Mouse (Mus musculus) cerebellum, adult (tissue): Measurements from ENCODE around the gene Nxn.

ENCODE experiments used
- ATAC-seq: cut with Nextera tagmentation; 2 replicates; pipeline ENCODE4 v1.9.2; 2017; ENCODE audit warnings: mild to moderate bottlenecking, moderate library complexity, mixed read lengths; ENCODE audit not compliant: insufficient number of reproducible peaks, low FRiP score, low TSS enrichment

Nxn gene

DNA sequence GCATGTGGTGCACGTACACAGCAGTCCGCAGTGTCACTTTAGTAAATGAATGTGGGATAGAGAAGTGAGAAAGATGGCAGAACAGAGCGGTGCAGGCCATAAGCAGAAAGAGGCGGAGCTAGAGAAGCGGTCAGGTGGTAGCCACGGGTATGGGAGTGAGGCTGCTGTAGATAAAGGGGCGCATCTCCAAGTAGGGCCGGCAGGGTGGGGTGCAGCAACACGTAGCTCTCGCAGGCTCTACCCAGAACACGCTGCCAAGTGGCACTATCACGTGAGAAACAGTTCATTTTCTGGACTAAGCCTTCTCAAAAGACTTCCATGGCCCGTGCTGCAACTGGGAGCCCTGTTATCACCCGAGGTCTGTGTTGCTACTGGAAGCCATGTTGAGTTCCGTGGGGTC, 32.2 kb downstream of the Nxn start:
- no peak for ATAC-seq

DNA sequence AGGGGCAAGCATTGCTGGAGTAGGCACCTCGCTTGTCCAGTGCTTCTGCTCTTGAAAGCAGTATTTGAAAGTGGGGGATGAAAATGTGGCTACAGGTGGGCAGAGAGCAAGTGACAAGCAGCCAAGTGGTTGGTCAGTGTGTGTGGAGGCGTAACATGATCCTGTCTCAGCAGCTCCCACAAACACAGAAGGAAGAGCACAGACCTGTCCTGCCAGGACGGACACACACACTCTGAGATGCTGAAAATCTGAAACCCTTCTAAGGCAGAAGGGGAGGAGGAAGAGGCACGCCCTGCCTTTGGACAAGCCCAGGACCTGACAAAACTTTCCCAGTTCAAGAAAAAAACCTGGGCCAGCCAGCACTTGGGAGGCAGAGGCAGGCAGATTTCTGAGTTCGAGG, 34.9 kb downstream of the Nxn start:
- no peak for ATAC-seq

DNA sequence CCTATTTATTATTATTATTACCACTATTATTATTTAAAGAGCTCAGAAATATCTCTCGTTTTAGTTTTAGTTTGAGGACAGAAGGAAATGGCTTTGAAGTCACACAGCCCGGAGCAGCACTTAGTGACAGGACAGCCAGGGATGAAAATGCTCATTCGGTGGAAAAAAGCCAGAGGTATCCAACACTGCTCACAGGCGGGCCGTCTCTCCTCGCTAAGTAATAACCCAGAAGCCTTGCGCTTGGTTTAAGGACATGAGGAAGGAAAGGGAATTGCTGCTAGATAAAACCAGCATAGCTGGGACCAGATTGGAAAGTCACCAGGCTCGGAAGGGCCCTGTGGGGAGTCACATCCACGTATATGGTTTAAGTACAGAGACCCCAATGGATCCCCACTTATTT, 35.3 kb downstream of the Nxn start:
- ATAC-seq: no peak

DNA sequence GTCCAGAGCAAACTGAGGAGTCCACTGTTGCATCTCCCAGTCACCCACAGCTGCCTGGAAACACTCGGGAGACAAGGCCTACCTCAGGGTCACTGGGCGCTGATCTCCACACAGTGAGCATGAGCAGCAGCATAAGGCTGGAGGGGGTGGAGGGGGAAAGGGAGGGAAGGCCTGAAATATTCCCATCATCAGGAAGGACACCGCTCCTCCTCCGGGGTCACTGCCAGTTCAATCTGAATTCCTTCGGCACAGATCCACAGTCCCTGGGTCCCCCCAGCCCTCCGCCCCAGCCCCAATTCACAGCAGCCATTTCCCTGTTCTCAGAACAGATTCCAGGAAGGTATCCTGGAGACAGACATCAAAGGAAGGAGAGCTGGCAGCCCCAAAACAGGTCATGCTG, 35.8 kb downstream of the Nxn start:
- no peak for ATAC-seq

DNA sequence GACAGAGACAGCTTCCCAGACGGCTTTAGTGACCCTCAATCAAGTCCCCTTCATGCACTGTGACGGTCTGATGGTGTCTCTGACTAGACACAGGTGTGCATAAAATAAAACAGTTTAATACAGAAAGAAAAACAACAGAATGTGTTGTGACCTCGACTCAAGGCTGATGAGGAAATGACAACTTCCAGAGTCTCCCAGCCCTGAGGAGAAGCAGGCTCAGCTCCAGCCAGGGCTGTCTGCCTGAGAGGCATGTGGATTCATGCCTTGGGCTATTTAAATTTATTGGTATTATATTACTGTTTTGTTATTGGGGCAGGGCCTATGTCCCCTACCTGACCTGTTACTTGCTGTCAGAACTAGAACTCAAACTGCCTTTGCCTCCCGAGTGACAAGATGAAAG, 37.5 kb downstream of the Nxn start:
- no peak for ATAC-seq

DNA sequence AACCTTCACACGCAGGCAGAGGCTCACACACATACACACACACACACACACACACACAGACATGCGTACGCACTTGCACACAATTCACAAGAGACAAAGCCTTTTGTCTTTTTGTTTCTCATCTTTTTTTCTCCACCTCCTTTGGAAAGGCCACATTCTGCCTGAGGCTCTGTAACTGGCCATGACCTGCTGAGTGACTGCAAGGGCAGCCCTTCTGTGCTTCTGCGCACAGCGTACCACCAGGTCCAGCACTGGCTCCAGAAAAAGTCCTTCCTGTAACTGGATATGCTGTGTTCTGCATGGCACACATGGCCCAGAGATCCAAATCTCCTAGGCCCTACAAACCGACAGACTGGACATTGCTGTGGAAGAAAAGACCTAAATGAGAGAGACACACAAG, 38.7 kb downstream of the Nxn start:
- no peak for ATAC-seq

DNA sequence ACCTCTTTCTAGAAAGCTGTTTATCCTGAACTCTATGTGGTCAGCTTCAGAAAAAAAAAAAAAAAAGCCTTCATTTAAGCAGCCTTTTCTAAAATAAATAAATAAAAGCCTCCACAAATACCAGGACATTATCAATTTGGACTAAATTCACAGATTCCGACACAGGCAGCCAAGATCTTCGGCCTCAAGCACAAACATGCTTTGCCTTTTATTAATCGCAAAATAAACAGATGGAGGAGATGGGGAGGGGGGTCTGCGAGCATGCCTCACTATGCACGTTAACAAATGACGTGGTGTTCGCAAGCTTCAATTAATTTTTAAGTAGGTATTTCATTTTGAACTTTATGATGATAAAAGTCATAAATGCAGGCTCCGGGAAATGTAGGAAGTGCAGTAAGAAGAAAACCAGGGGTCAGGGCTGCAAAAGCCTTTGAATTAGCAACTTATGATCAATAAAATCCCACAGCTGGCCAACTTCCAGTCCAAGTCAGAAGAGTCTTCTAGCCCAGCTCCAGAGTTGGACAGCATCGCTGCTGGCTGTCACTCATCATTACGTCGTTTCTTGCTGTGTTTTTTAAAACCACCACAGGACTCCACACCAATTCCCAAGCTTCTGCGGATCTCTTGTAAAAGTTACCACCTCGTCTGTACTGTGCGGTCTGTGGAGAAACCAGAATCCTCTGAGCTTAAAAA, 40.2 kb downstream of the Nxn start:
- no peak for ATAC-seq

DNA sequence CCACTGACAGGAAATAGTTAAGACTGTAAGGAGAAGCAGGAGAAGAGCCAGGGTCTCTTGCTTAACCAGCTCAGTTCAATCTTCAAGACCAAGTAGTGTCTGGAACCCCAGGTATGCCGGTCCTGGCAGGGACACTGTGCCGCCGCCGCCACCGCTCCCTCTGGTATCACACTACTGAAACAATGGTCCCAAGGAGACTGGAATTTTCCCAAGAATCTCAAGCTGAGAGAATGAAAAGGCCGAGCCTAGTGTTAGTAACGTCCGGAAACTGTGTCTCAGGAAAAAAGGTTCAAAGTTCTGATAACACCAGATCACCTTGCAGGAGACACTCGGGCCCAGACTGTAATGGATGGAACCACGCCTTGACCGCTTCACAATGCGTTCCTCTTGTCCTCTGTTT, 41.5 kb downstream of the Nxn start:
- ATAC-seq: no peak

DNA sequence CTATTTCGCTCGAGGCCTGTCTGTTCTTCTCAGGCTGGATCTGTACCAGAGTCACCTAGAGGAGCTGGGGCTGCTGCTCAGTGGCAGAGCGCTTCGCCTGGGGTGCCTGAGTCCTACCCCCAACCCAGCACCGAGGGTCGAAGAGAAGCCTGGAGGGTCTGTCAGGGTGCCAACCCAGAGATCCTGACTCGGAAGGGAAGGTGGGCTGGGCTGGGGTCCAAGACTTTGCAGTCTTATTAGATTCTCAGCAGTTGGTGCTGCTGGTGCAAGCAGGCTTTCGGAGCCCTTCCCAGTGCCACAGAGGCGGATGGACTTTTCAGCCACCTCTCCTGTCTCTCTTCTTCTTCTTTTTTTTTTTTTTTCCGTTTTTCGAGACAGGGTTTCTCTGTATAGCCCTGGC, 42.8 kb downstream of the Nxn start:
- ATAC-seq: no peak

DNA sequence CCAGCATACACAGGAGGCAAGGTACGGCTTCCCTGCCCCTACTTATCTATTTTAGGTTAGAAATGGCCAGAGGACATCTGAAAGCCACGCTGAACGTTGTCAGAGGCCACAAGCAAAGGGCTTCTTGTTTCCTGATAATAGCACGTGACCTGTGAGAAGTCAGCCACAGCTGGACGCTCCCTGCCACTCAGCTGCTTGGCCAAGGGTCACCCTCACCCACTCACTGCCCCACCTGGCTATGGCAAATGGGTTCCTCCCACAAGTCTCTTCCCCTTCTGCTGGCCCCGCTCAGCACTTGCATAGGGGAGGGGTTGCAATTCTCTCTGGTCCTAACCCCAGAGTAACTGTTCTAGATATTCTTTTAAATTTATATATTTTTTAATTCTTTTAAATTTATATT, 43.5 kb downstream of the Nxn start:
- ATAC-seq: no peak

DNA sequence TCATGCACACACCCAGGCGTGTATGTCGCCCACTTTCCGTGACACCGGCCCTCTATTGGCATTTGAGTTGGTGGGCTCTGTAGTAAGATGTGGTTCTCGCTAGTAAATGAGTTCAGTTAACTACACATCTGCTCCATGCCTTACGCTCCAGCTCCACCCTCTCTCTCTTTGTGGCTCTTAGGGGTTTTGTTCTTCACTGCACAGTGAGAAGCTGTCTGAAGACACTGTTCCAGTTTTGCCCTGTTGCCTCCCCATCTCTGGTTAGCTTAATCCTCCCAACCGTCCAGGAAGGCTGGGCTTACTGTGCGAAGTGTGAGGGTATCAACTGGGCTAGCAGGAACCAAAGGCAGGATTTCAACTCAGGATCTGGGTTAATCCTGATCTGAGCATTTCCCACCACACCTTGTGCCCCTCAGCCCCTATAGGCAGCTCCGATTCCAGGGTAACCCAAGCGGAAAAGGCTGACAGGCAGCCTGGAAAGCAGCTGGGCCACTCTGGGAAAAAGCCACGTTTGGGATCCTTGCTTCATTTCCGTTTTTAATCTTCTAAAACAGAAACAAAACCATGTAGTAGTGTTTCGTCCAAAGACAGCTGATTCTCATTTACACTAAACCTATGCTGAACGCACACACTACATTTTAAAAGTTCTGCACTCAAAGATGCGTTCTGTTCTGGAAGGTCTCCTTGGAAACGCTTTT, 45.9 kb downstream of the Nxn start:
- ATAC-seq: no peak

DNA sequence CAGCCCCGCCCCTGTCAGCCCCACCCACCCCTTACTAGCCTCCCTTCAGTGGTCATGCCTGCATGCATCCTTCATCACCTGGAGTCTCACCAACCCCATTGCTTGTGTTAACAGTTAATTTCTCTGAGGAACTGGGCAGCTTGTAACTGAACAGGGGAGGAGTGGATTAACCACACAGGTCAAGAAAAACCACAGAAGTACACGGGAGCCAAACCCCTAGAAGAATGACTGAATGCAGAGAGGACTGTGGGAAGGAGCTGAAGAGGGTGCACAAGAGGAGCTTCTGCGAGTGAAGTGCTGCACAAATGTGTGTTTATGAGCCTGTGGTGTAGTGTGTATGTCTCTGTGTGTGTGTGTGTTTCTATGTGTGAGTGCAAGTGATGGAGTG, 47.3 kb downstream of the Nxn start:
- ATAC-seq: no peak

DNA sequence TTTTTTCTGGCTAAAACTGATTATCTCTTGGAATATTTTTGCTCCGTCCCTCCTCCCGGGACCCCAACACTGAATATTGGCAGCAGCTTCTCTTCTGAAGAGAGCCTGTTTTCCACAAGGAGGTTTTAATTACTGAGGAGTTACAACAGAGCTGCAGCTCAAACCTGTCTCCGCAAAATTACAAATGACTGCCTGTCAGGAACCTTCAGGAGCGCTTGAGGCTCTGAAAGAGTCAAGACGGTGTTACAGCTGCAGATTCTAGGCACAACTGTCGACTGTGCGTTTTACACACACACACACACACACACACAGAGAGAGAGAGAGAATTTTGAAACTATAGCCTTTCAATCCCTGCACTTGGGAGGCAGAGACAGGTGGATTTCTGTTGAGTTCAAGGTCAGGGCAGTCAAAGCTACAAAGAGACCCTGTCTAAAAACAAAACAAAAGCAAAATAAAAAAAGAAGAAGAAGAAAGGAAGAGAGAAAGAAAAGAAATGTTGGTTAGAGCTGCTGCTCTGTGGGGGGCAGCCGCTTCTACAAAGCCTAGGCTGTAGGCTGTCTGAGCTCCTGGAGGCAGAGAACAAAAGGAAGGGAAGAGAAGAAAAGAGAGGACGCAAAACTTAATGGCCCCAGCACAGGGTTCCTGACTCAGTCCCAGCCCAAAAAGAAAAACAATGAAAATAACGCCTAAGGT, 47.9 kb downstream of the Nxn start:
- ATAC-seq: no peak

DNA sequence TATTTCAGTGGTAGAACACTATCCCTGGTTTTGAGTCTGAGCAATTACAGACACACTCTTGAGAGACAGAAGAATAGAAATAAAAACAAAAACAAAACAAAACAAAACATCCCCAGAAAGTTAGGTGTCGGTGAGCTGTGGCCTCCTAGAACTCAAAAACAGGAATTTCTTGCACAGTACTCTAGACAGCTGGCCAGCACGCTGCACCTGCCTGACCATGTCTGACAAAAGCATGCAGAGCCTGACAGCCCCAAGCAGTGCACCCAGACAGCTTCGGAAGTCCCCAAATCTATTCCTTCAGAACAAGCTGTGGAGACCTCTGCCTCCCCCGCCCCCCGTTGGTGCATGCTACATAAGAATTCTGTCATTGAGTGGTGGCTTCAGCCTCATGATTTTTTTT, 49.1 kb downstream of the Nxn start:
- no peak for ATAC-seq

DNA sequence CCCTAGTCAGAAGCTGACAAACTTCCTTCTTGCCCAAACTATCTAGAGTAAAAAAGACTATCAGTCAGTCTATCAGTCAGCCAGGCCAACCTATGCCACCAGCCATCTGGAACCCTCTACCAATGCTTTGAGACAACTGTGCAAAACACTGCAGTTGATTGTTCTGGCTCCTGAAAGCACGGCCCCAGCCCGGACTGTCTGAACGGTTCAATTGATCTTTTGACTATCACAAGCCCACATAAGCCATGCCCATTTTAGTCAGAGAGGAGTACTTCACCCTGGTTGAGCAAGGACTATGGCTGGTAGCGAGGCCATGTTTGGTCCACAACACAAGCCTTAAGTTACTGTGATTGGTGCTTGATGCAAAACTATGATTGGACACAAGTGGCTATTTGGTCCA, 51.4 kb downstream of the Nxn start:
- ATAC-seq: no peak

DNA sequence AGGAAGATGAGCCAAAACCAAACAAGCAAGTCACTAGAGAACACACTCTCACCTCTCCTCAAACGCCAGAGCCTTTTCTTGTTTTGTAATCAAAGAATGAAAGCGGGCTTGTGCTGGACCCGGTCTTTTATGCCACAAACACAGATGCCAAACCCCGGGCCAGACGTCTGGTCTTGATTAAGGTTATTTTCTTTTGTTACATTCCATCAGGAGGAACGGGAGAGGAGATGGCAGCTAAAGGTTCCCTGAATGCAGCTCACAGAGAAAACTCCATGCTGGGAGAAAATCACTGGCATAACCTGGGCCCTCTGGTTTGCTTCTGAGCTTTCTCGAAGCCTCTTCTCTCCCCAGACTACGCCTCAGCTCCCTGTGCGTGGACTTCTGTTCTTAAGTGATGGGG, 55.9 kb downstream of the Nxn start:
- no peak for ATAC-seq

DNA sequence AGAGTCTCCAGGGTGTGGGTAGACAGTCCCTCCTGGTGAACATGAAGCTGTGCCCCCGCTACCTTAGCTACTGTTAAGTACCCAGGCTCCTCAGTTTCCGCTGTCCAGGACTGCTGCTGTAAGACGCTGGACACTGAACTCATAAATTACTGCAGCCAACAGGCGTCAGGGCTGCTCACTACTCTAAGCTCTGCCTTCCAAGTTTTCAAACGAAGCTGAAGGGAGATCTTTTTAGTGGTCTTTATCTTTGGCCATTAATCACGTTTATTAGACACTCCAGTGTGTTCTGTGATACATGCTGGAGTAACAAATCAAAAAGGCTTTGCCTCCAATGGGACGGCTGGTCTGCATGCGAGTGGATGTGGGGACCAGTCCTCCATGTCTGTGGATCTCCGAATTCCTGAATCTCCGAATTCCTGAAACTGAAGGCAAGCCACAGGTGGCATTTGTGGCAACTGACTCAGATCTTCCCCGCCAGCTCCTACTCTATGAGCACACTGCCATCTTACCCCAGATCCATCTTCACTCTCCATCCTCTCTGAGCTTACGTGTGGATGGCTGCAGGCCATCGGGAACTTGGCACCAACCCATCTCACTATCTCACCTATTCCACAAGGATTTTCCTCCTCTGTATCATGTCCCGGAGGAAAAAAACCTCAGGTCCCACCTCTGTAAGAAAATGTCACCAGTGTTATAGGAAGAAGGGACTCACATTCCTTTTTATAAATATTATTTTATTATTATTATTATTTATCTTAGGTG, 56.9 kb downstream of the Nxn start:
- no peak for ATAC-seq

DNA sequence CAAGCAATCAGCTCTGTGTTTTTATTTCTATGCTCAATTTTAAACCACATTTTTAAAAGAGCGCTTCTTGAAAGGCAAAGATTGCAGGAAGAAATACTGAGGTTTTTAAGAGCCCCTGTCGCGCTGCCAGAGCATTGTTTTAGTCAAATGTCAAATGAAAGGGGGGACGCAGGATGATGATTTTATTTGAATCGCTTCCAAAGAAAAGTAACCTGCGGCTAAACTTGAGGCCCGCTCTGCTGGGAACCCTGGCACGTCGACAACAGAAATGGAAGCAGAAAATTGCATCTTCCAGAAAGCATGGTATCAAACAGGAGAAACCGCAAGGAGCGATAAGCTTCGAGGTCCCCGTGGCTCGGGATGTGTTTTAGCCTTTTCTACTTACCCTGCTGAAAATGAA, 57.8 kb downstream of the Nxn start:
- ATAC-seq: no peak

DNA sequence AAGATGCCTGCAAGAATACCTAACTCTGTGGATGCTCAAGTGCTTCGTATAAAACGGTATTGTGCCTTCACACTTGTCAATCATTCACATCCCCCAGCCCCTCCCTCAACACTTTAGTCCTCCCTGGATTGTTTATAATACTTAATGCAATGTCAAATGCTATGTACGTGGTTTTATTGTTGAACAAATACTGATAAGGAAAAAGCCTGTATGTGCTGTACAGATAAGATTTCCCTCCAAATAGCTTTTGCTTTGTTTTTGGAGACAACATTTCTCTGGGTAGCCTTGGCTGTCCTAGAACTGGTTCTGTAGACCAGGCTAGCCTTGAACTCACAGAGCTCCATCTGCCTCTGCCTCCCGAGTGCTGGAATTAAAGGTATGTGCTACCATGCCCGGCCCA, 59.1 kb downstream of the Nxn start:
- ATAC-seq: no peak

DNA sequence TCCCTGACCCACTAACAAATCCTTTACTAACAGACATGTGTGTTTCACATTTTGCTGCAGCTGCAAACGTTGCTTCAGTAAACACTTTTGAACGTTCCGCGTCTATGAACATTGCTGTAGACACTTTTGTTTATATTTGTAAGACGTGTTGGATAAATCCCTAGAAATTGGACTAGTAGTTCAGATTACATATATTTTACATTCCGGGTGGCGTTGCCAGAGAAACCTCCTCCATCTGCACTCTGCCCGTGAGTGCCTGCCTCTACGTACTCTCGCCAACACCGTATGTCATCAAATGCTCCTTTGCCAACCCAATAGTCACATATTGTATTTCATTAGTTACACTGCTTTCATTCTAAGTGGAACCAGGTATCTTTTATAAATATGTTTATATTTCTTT, 59.8 kb downstream of the Nxn start:
- no peak; the same call in 1 of the 2 replicates for ATAC-seq

DNA sequence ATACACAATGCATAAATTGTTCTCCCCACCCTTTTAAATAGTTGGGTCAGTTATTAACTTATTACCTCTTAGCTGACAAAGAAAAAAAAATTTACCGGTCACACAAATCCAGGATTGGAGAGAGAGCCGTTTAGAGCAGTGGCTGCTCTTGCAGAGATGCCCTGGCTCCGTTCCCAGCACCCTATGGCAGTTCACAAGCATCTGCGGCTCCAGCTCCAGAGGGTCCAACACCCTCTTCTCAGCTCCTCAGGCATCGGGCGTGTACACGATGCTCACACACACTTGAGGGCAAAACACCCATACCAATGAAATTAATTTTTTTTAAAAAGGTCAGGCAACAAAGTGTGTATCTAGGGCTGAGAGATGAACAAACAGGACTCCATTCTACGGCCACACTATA, 60.3 kb downstream of the Nxn start:
- ATAC-seq: no peak
